Mouse (Mus musculus) spleen, adult 2 months (tissue): ENCODE results near the gene Tmem238.

Source experiments
- CTCF ChIP-seq: fragments of 200-500 bp; IDR thresholded peaks from 2 replicates; pipeline ENCODE4 v1.5.1; 2011; ENCODE audit warnings: mild to moderate bottlenecking, inconsistent platforms; ENCODE audit not compliant: insufficient read depth, insufficient read length, insufficient replicate concordance; ENCODE audit errors: extremely low read depth
- POLR2A ChIP-seq: fragments of 200-500 bp; IDR thresholded peaks from 2 replicates; pipeline ENCODE4 v1.6.1; 2011; ENCODE audit warnings: low read depth, low read length, inconsistent platforms

DNA sequence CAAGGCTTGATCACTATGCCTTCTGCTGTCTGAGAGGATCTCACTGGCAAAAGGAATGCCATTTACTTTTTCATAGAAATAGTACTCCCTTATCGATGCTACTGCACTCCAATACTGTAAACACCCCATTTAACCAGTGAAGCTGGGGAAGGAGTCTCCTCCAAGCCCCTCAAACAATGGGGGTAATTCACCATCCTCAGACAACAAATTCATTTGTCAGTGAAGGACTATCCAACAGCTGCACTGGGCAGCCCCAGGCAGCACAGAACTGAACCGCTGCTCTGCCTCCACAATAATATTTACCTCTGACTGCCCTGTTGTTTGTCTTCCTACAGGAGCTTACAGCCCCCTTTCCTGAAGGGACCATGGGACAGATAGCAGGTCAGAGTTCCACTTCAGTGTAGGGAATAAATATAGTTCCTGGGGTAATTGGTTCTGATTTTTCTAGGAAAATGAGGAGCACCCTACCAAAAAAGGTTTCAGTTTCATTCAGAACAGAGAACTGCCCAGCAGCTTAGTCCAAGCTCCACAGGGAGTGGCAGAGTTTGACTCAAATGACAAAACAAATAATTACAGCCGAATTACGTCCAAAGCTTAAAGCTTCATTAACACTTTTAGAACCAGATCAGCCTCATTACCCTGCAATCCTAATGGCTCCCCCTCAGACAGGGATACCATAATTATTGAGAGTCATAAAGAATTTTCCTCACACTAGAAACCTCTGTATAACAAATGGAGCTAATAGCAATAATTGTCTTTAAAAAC lies 24.3 kb downstream of the Tmem238 start:
- TF ChIP-seq CTCF (no peak), POLR2A (no peak)
